Mouse (Mus musculus): Measurements from ENCODE around the gene Gpd1. TPM values are rescaled to one million over a fixed set of nuclear protein-coding genes. Genes with fewer than 3 reads are reported as not detected.

Gene Gpd1
- polyA plus RNA-seq, 1 experiment from 2014 or later = 7.3 TPM

DNA sequence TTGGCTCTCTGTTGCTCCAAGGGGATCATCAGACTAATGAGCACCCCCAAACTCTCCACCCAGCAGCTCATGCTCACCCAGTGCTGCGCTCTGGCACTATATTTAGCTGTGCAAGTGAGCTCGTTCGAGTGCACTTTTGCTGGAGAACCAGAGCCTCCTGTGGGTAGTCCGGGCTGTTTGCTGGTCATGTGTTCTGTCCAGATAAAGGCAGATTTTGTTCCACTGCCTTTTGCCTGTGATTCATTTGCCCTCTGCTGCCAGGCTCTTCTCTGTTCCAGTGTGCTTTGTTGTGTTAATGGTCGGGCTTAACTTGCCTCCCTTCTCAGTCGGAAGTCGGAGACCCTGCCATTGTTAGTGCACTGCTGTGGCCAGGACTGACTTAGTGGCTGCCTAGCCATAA is 12.4 kb upstream of the Gpd1 start:
- H3K4me2 ChIP-seq (ENCODE audit: low read depth, low read length) = no peak overlapping the region; the same call in 1 of the 2 replicates
- WGBS = 58% methylated on average over 7 of the region's 7 CpGs

DNA sequence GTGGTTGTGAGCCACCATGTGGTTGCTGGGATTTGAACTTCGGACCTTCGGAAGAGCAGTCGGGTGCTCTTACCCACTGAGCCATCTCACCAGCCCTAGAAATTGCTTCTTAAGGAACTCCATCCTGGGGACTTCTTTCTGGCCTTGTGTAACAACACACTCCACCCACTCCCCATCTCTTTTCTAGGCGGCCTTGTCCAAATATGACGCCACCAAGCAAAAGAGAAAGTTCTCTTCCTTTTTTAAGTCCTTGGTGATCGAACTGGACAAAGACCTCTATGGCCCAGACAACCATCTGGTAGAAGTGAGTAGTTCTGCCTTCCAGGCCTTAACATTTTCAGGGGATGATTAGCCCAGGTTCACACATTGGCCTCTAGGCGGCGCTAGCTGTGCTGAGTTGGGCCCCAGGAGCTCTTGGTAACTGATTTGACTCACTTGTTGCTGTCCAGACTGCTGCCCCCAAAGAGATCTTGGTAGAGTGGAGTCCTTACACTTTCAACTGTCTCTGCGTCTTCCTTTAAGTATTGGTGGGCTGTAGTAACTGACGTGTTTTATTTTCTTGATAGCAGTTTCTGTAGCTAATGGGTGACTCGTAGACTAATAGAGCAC is 11.8 kb upstream of the Gpd1 start, which contains the start of gene Gm17349:
TSS of gene Gm17349 (minus strand) at position 51 of the 609 bp plus-strand sequence.
- DNase-seq (ENCODE audit: low spot score) (no peak), ATAC-seq (ENCODE audit: low read depth) (no peak)
- H3K36me3 ChIP-seq (ENCODE audit: control insufficient read depth, insufficient read depth, low read length) = peaks cover 68% of the 10 kb centered on the region
- peak within 1 kb of the TSS; percentile 80 for H3K4me2 ChIP-seq (ENCODE audit: low read depth, low read length)
- H3K4me3 ChIP-seq (ENCODE audit: low read depth, low read length) = no peak within 1 kb of the TSS
- H3K4me1 ChIP-seq (ENCODE audit: control insufficient read depth, insufficient read depth, low read length) = peaks cover 15% of the 10 kb centered on the region
- H3K27ac ChIP-seq (replicated peaks; ENCODE audit: low read depth, low read length) = peak within 1 kb of the TSS; percentile 23
- peak within 1 kb of the TSS; percentile 32 for H3K9ac ChIP-seq (ENCODE audit: low read depth, low read length)
- no peaks in the 10 kb centered on the region for H3K27me3 ChIP-seq (replicated peaks; ENCODE audit: control insufficient read depth, insufficient read depth, low read length)
- 69% methylated on average over 11 of the region's 11 CpGs for WGBS
- H3K9me3 ChIP-seq (ENCODE audit: control insufficient read depth, low read length) = no peaks in the 10 kb centered on the region

More for the DNA sequence above, 12.4 kb upstream of the Gpd1 start:
- peaks cover 61% of the 10 kb centered on the region for H3K36me3 ChIP-seq (ENCODE audit: control insufficient read depth, insufficient read depth, low read length)
- DNase-seq (ENCODE audit: low spot score) (no peak), ATAC-seq (ENCODE audit: low read depth) (no peak)
- no peak overlapping the region for H3K9ac ChIP-seq (ENCODE audit: low read depth, low read length)
- H3K9me3 ChIP-seq (ENCODE audit: control insufficient read depth, low read length) = no peaks in the 10 kb centered on the region
- H3K27me3 ChIP-seq (replicated peaks; ENCODE audit: control insufficient read depth, insufficient read depth, low read length) = no peaks in the 10 kb centered on the region
- H3K4me3 ChIP-seq (ENCODE audit: low read depth, low read length) = no peak overlapping the region
- peak overlapping the region; percentile 23 for H3K27ac ChIP-seq (replicated peaks; ENCODE audit: low read depth, low read length)
- H3K4me1 ChIP-seq (ENCODE audit: control insufficient read depth, insufficient read depth, low read length) = peaks cover 15% of the 10 kb centered on the region

DNA sequence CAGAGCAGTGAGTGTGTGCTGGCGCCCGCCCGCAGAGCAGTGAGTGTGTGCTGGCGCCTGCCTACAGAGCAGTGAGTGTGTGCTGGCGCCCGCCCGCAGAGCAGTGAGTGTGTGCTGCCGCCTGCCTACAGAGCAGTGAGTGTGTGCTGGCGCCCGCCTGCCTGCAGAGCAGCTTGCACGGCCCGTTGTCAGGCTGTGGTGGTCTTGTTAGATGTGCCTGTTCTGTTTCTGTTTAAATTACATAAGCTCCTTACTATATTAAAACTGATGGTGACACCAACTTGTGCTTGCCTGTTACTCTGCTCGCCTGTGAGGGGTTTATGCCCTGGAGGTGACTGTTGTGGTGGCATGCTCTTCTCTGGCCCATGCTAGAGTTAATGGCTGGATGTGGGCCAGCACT is 9.1 kb upstream of the Gpd1 start:
- H3K4me1 ChIP-seq (ENCODE audit: control insufficient read depth, insufficient read depth, low read length) = peaks cover 9% of the 10 kb centered on the region
- 96% methylated on average over 13 of the region's 13 CpGs for WGBS
- no peak overlapping the region for H3K4me2 ChIP-seq (ENCODE audit: low read depth, low read length)
- H3K27ac ChIP-seq (replicated peaks; ENCODE audit: low read depth, low read length) = no peak overlapping the region
- H3K36me3 ChIP-seq (ENCODE audit: control insufficient read depth, insufficient read depth, low read length) = peaks cover 94% of the 10 kb centered on the region
- no peak overlapping the region for H3K4me3 ChIP-seq (ENCODE audit: low read depth, low read length)
- ATAC-seq (ENCODE audit: low read depth) (no peak), DNase-seq (ENCODE audit: low spot score) (no peak)
- H3K27me3 ChIP-seq (replicated peaks; ENCODE audit: control insufficient read depth, insufficient read depth, low read length) = no peaks in the 10 kb centered on the region
- no peaks in the 10 kb centered on the region for H3K9me3 ChIP-seq (ENCODE audit: control insufficient read depth, low read length)
- no peak overlapping the region for H3K9ac ChIP-seq (ENCODE audit: low read depth, low read length)

DNA sequence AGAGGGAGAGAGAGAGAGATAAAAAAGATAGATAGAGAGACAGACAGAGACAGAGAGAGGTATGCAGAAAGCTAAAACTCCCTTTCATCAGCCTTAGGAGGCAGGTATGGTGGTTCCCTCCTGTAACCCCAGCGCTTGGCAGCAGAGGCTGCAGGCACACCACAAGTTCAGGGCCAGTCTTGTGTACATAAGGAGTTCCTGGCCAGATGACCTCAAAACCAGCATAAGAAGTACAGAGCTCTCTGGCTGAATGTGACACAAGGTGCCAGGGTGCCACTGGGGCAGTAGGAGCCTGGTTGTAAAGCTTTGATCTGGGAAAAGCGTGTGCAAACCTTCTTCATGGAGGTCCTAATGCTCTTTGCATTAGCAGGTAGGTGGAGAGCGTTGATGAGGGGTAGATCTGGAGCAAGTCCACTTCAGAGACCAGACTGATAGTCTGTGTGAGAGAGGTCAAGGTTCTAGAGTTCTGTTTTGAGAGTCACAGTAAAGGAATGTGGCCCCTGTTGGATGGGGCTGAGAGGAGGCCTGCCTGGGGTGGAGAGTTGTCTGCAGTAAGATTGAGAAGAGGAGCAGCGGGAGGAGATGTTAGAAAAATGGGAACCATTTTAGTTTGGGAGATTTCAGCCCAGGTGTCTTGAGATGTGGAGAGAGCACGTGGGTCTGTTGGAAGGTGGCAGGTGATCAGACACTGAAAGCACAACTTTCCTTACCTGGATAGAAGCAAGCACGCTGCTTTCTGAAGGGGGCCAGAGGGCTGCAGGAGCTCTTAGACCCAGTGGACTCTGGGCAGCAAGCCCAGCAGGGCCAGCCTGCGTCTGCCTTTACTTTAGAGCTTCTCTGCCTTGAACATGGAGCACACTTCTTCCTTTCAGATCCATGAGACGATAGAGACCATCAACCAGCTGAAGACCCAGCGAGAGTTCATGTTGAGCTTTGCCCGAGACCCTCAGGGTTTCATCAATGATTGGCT is 6.8 kb upstream of the Gpd1 start:
- WGBS = 86% methylated on average over 10 of the region's 10 CpGs

DNA sequence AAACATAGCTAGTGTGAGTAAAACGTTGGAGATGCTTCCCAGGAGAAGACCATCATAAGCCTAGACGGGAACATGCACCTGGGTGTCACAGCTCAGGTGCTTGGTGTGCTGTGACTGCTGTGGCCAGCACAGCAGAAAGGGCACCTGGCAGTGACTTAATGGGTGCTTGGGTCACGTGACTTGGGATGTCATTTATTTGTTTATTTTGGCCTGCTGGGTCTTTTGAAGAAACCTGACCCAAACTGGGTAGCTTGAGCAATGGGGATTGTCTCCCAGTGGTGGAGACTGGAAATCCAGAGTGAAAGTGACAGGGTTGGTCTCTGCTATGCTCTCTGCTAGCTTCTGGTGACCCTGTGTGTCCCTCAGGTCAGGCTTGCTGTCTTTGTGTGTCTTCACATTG is 5.8 kb upstream of the Gpd1 start:
- no peak overlapping the region for H3K9ac ChIP-seq (ENCODE audit: low read depth, low read length)
- WGBS = 82% methylated on average over 3 of the region's 3 CpGs
- H3K4me1 ChIP-seq (ENCODE audit: control insufficient read depth, insufficient read depth, low read length) = no peaks in the 10 kb centered on the region
- DNase-seq (ENCODE audit: low spot score) (no peak), ATAC-seq (ENCODE audit: low read depth) (no peak)
- no peak overlapping the region for H3K4me2 ChIP-seq (ENCODE audit: low read depth, low read length)
- H3K27me3 ChIP-seq (replicated peaks; ENCODE audit: control insufficient read depth, insufficient read depth, low read length) = no peaks in the 10 kb centered on the region
- no peaks in the 10 kb centered on the region for H3K9me3 ChIP-seq (ENCODE audit: control insufficient read depth, low read length)
- peaks cover 86% of the 10 kb centered on the region for H3K36me3 ChIP-seq (ENCODE audit: control insufficient read depth, insufficient read depth, low read length)
- H3K4me3 ChIP-seq (ENCODE audit: low read depth, low read length) = no peak overlapping the region
- H3K27ac ChIP-seq (replicated peaks; ENCODE audit: low read depth, low read length) = no peak overlapping the region

More for the DNA sequence above, 6.8 kb upstream of the Gpd1 start:
- DNase-seq (ENCODE audit: low spot score) = no peak
- Histone ChIP-seq H3K27me3 (replicated peaks; ENCODE audit: control insufficient read depth, insufficient read depth, low read length) (no peaks in the 10 kb centered on the region), H3K4me2 (ENCODE audit: low read depth, low read length) (no peak overlapping the region), H3K4me1 (ENCODE audit: control insufficient read depth, insufficient read depth, low read length) (no peaks in the 10 kb centered on the region), H3K4me3 (ENCODE audit: low read depth, low read length) (no peak overlapping the region), H3K9me3 (ENCODE audit: control insufficient read depth, low read length) (no peaks in the 10 kb centered on the region), H3K27ac (replicated peaks; ENCODE audit: low read depth, low read length) (no peak overlapping the region), H3K36me3 (ENCODE audit: control insufficient read depth, insufficient read depth, low read length) (peaks cover 94% of the 10 kb centered on the region), H3K9ac (ENCODE audit: low read depth, low read length) (no peak overlapping the region)
- no peak for ATAC-seq (ENCODE audit: low read depth)

DNA sequence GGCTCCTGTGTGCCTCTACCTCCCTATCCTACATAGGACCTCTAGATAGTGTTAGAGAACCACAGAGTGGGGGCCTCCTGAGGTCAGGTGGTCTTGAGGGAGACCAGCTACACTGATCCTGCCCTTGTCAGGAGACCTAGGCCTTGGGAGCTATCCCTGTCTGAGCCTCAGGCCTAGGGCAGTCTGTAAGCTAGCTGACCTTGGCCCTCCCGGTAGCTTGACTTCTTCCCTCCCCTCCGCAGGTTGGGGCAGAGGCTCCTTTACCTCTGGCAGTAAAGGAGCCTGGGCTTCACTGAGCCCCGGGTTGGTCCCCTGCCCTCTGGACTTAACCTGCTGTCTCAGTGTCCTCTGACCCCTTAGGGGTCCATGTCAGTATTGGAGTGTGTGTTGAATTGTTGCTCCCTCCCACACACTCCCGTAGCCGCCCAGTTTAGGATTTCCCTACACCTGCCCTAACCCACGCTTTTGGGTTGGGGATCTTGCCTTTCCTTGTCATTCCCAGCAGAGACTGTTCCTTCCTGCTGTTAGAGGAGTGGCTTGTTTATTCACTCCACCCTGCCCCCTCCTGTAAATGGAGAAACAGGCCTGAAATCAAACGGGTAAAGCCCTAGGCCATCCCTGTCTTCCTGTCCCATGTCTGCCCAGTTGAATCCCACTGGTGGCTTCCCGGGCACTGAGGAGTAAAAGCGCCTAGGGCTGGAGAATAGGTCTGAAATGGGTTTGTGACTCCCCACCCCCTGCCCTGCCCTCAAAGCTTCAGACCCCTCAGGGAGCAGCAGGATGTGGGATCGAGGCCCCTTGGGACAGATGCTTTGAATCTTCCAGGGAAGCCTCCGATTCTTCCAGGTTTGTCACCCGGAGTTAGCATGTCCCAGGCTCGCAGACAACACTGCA is 4.4 kb upstream of the Gpd1 start:
- no peak for ATAC-seq (ENCODE audit: low read depth)
- peaks cover 72% of the 10 kb centered on the region for H3K36me3 ChIP-seq (ENCODE audit: control insufficient read depth, insufficient read depth, low read length)

DNA sequence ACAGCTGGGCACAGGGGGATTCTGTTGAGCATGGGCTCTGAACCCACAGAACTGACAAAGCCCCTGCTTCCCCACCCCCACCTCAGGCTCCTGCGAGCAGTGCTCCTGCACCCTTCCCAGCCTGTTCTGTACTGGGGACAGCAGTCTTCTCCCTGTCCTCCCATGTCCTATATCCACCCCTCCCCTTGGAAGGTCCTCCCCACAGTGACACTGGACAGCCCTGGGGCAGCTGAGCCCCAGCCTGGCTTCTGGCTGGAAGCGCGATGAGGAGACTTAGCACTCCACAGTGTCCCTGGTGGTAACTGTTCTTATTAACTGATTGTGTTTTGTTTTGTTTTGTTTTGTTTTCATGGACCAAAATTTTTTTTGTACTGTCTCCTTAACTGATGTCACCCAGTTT is 3.7 kb upstream of the Gpd1 start:
- ATAC-seq (ENCODE audit: low read depth) = no peak
- no peak overlapping the region for H3K4me2 ChIP-seq (ENCODE audit: low read depth, low read length)
- no peak for DNase-seq (ENCODE audit: low spot score)
- H3K36me3 ChIP-seq (ENCODE audit: control insufficient read depth, insufficient read depth, low read length) = peaks cover 65% of the 10 kb centered on the region
- H3K4me1 ChIP-seq (ENCODE audit: control insufficient read depth, insufficient read depth, low read length) = no peaks in the 10 kb centered on the region
- no peak overlapping the region for H3K4me3 ChIP-seq (ENCODE audit: low read depth, low read length)
- no peak overlapping the region for H3K9ac ChIP-seq (ENCODE audit: low read depth, low read length)
- 91% methylated on average over 3 of the region's 3 CpGs for WGBS
- H3K27me3 ChIP-seq (replicated peaks; ENCODE audit: control insufficient read depth, insufficient read depth, low read length) = no peaks in the 10 kb centered on the region
- H3K27ac ChIP-seq (replicated peaks; ENCODE audit: low read depth, low read length) = no peak overlapping the region
- H3K9me3 ChIP-seq (ENCODE audit: control insufficient read depth, low read length) = no peaks in the 10 kb centered on the region

More for the DNA sequence above, 4.4 kb upstream of the Gpd1 start:
- H3K27ac ChIP-seq (replicated peaks; ENCODE audit: low read depth, low read length) = no peak overlapping the region
- H3K4me1 ChIP-seq (ENCODE audit: control insufficient read depth, insufficient read depth, low read length) = no peaks in the 10 kb centered on the region
- H3K9me3 ChIP-seq (ENCODE audit: control insufficient read depth, low read length) = no peaks in the 10 kb centered on the region
- 0 out of 2 replicates have a peak overlapping the region, but pooled peaks have one; percentile 22 for H3K9ac ChIP-seq (ENCODE audit: low read depth, low read length)
- WGBS = 50% methylated on average over 13 of the region's 13 CpGs
- H3K27me3 ChIP-seq (replicated peaks; ENCODE audit: control insufficient read depth, insufficient read depth, low read length) = no peaks in the 10 kb centered on the region
- DNase-seq (ENCODE audit: low spot score) = no peak
- H3K4me3 ChIP-seq (ENCODE audit: low read depth, low read length) = no peak overlapping the region
- no peak overlapping the region for H3K4me2 ChIP-seq (ENCODE audit: low read depth, low read length)

DNA sequence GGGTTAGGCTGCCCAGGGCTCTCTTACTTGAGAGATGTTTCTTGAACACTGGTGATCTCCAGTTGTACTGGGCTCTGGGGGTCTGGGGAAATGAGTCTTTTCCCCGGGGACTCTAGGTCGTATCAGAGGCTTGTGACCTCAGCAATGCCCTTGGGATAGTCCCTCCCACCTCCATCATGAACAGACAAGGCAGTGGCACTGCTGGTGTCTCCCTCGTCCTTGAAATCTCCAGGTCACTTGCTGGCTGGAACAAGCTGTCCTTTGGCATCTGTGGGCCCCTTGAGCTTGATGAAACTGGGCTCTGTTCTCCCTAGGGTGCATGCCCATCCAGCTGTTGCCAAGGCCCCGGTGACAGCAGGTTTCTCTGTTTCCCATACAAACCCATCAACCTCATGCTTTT is 3.1 kb upstream of the Gpd1 start:
- H3K27ac ChIP-seq (replicated peaks; ENCODE audit: low read depth, low read length) = no peak overlapping the region
- H3K4me3 ChIP-seq (ENCODE audit: low read depth, low read length) = no peak overlapping the region
- no peaks in the 10 kb centered on the region for H3K9me3 ChIP-seq (ENCODE audit: control insufficient read depth, low read length)
- no peak overlapping the region for H3K9ac ChIP-seq (ENCODE audit: low read depth, low read length)
- WGBS = 65% methylated on average over 4 of the region's 4 CpGs
- H3K4me2 ChIP-seq (ENCODE audit: low read depth, low read length) = no peak overlapping the region
- H3K27me3 ChIP-seq (replicated peaks; ENCODE audit: control insufficient read depth, insufficient read depth, low read length) = no peaks in the 10 kb centered on the region
- no peaks in the 10 kb centered on the region for H3K4me1 ChIP-seq (ENCODE audit: control insufficient read depth, insufficient read depth, low read length)
- DNase-seq (ENCODE audit: low spot score) (no peak), ATAC-seq (ENCODE audit: low read depth) (no peak)
- H3K36me3 ChIP-seq (ENCODE audit: control insufficient read depth, insufficient read depth, low read length) = peaks cover 59% of the 10 kb centered on the region

All from embryonic facial prominence, embryonic 14.5 days (tissue).